Mouse (Mus musculus) urinary bladder, adult 18-20 months (tissue): ENCODE results near the gene Srpk2.
"Not testable (repeated sequence)": the region's sequence is repeated elsewhere in the genome, so short reads cannot be mapped to it uniquely, and the experiment has no call there.

Source experiments
- DNase-seq, 2 experiments: peaks; one replicate each; pipeline ENCODE4 v3.0.0; 2022; ENCODE audit warnings: low spot score in 2 of 2, mixed read lengths in 2 of 2

Gene Srpk2

DNA sequence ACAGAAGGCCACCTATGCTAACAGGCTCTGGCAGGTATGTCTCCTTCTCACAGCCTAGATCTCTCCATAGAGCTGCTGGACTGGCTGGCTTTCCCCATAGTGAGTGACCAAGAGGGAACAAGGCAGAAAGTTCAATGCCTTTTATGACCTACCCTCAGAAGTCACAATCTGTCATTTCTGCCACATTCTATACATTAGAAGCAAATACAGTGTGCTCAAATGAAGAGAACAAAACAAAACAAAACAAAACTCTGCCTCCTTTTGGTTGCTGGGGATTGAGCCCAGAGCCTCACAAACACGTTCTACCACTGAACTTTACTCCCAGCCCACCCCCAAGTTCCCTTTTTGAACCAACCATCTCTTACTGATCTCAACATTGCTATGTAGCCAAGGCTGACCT is at the start of gene Srpk2:
TSS of gene Srpk2 (minus strand) at position 101 of the 400 bp plus-strand sequence.
- no peak for DNase-seq

DNA sequence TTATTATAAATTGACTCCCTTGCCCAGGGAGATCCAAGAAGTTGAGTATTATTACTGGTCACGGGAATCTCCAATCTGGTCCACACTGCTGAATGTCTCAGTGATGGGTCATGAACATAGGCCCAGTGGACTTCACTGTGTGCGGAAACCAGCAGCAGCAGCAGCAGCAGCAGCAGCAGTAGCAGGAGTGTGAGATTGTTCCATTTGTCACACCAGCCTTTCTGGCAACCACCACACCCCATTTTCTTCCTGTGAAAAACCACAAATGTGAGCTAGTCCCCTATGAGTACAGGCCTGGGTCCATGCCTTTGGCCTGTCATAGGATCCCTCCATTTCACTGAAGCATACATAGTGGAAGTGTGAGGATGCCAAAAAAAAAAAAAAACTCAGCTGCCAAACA is 37.5 kb upstream of the Srpk2 start:
- no peak for DNase-seq

DNA sequence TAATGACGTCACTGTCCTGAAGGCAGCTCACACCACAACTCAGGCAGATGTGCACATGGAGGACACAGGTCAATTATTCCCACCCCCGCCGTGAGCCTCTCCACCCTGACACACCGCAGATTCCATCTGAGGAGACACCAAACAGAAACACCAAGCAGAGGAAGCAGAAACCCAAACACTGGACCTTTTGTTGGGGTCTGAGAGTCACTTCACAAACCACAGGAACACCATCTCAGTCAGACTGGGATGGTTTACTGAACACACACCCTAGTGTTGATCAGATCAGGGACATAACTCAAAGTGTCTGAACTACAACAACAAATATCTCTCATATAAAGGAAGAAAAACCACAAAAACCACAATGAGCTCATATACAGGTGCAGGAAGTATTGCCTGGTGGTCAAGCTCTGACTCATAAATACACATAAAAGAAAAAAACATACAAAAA is 34.5 kb upstream of the Srpk2 start:
- no peak for DNase-seq

DNA sequence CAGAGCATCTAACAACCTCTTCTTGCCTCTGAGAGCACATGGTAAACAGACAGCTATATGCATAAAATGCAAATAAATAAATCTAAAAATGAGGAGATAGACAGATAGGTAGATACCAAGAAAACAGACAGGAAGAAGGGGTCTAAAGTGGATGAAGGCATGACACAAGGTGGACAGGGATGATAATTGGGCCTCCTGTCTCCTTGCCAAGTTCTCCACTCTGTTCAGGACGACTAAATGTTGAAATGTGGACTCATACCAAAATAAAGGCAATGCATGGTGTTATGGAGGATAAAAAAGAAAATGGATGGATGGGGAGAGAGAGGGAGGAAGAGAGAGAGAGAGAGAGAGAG is 33.7 kb upstream of the Srpk2 start:
- no peak for DNase-seq

DNA sequence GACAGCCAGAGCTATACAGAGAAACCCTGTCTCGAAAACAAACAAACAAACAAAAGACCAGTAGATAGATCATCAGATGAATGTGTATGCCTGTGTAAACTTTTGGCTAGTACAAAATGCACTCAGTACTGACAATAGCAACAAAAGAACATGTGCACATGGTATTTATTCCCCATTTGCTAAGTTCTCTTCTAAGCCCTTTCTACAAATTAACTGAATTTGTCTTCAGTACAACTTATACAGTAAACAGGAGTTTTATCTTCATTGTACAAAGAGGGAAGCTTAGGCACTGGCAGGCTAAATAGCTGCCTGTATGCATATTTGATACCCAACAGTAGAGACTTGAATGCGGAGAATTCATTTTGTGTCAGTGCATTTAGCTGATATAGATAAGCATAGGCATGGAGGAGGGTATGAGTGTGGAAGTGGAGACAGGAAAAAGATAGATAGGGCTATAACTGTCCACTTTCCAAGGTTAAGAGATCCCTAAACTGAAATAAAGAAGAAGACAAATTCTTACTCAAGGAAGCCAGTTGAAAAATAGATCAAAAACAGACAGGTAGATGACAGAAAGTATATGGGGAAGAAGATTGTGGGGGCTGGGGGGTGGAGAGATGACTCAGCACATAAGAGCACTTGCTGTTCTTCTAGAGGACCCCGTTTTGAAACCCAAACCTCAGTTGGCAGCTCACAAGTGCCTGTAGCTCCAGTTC is 33.2 kb upstream of the Srpk2 start:
- no peak for DNase-seq

DNA sequence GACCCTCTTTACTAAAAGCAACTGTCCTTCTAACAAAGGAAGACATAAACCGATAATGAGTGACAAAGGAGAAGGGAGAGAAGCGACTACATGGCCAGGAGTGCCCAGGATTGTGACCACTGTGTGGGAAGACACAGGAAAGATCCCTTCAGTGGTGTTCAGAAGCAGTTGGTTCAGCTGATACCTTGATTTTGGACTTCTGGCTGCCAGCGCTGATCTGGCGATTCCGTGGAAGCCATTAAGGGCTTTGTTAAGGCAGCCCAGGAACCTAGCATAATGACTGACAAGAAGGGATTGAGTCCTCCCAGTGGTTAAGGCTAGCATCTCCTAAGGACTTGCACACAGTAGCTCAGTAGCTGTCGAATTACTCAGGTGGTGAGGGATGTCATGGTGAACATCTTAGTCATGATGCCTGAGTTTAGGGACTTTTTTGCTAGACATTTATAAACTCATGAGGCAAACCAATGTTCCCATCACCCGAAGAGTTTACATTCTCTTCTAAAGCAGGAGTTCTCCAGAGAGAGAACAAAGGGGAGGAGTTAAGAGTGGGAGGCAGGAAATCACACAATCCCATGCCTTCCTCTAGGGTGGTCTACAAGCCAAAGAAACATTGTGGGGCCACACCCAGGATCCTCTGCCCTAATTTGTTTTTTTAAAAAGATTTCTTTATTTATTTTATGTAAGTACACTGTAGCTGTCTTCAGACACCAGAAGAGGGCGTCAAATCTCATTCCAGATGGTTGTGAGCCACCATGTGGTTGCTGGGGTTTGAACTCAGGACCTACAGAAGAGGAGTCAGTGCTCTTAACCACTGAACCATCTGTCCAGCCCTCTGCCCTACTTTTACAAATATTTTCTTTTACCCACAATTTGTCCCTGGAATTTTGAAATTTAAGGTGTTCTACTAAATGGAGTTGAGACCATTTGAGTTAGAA is 29.3 kb upstream of the Srpk2 start:
- DNase-seq = no peak

DNA sequence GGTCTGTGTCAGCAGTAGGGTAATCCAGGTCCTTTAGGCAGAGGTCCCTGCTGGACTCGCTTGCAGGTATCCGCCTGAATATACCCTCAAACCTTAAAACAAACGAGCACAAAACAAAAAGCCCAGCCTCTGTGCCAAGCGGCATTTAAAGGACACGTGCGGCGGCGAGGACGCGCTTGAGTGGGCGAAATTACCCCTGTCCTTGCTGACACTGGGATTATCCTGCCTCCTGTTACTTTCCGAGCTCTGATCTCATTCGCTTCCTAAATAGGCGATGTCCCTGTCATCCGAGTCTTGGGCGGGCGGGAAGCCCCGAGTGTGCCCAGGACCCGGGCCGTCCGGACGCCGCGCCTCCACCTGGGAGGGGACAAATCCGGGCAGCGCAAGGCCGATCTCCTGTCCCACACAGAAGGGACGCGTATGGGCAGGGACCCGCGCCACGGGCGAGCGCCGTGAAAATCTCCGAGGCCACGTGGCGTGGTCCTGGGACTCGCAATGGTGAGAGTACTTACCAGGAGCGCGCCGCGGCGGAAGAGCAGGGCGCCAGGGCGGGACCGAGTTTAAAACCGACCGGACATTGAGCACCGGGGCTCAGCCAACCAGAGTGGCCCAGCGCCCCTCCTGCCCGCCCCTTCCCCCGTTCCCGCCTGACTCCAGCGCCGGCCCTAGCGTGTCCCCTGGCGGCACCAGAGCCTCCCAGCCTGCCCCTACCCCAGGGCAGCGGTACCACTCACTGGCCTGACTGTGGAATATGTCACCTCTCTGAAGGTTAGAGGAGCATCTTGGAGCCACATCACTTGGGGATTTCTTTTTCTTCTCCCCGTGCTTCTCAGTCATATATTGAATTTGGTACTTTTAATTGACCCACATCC is 27.9 kb upstream of the Srpk2 start:
- peak; percentile 55 to 69 for DNase-seq

GRCm38 (mm10) chr5:23711671-23712129 is 27.3 kb upstream of the Srpk2 start:
- not testable (repeated sequence) for DNase-seq

GRCm38 (mm10) chr5:23711244-23711643 is 26.8 kb upstream of the Srpk2 start:
- DNase-seq = no peak

- DNase-seq = no peak
Observed at GRCm38 (mm10) chr5:23709661-23710060, 25.2 kb upstream of the Srpk2 start.

DNA sequence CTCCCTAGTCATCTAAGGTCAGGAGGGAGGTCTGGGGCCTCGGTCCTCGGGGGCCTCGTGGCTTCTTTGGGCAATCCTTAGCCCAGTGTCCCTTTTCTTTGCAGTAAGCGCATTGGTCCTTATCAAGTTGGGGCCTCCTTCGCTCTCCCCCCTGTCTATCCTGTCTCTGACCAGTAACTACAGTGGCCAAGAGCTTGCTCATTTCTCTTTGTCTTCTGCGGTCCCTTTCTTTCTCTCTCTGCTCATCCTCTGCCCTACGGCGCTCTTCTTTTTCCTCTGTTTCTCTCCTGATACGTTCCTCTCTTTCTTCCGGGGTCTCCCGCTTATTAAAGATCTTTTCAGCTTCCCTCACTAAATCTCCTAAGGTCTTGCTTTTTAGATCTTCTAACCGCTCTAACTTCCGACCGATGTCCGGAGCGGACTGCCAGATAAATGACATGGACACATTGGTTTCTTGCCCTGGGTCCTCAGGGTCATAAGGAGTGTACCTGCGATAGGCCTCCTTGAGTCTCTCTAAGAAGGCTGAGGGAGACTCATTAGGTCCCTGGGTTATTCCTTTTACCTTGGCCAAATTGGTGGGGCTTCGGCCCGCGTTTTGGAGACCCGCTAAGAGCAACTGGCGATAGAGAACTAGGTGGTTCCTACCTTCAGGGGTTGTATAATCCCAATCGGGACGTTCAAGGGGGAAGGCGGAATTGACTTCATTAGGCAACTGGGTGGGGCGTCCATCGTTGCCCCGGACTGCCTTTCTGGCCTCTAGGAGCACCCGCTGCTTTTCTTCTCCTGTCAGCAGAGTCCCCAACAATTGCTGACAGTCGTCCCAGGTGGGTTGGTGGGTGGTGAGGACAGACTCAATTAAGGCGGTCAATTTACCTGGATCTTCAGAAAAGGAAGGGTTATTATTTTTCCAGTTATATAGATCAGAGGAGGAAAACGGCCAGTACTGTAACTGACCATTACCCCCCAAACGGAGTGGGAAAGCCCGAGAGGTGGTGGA is 22.5 kb upstream of the Srpk2 start:
- not testable (repeated sequence) for DNase-seq

DNA sequence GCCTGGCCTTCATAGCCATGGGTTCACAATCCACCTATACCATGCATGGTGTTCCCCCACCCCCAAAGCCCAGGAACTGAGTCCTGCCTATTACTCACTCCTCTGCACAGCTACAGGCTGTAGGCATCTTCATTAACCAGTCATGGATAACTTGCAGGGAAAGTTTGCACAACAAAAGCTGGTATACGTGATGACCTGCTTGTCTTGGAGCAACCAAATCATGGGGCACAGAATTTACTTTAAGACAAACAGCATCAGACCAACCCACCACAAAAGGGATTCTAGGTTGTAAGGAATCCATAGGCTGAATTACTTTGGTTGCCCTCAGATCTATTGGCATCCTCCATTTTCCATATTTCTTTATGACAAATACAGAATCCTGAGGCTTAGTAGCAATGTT is 13.0 kb upstream of the Srpk2 start:
- no peak for DNase-seq

- no peak for DNase-seq
Observed at GRCm38 (mm10) chr5:23683431-23683830, 986 bp downstream of the Srpk2 start.

GRCm38 (mm10) chr5:23679006-23679405 is 5.4 kb downstream of the Srpk2 start:
- DNase-seq = no peak

DNA sequence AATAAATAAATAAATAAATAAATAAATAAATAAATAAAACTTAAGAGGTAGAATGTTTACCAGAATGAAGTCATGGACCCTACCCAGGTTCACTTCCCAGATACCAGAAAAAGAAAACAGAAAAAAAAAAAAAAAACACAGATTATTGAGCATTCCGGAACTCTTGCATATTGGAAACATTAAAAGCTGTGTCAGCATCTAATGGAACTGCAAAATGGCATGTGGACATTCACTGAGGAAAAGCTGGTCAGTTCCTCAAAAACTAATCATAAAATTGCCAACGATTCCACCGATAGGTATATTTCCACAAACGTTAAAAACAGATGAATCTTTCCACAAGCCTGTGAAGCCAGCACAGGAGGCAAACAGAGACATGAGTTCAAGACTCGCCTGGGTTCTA is 6.5 kb downstream of the Srpk2 start:
- DNase-seq = no peak

DNA sequence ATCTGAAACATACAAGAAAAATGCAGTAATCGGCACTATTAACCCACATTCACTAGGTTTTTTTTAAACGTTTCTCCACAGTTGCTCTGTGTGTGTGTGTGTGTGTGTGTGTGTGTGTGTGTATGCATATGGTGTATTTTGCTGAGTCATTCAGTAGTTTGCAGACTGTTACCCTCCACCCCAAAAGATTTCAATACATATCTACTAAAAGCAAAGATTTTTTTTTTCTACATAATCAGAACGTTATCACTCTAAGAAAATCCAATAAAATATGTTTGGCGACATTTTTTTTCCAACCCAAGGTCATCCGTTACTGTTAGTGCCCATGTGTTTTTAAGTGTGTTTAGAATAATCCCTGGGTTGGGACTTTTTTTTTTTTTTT is 7.4 kb downstream of the Srpk2 start:
- DNase-seq = no peak

- peak in 1 of 2 experiments; percentile 34 for DNase-seq
Observed at GRCm38 (mm10) chr5:23676156-23677071, 8.0 kb downstream of the Srpk2 start.

- peak; percentile 16 to 54 for DNase-seq
Observed at GRCm38 (mm10) chr5:23675499-23676155, 8.8 kb downstream of the Srpk2 start.
